Mouse (Mus musculus) stomach, postnatal 0 days (tissue): ENCODE results near the gene Slc9a1. TPM values are rescaled to one million over a fixed set of nuclear protein-coding genes. Genes with fewer than 3 reads are reported as not detected.

Experiments
- ATAC-seq: fragments of 200-750 bp; cut with Nextera tagmentation; 2 replicates; pipeline ENCODE4 v1.8.0; 2017; ENCODE audit not compliant: low FRiP score, low TSS enrichment
- DNase-seq: peaks from one replicate; pipeline ENCODE4 v3.0.0-alpha.2; 2016; ENCODE audit warnings: low spot score
- H3K27ac ChIP-seq: fragments of 300-500 bp; sonication (generic); replicated peaks from 2 replicates; pipeline ENCODE4 v1.5.1; 2014; ENCODE audit warnings: mild to moderate bottlenecking, control low read depth
- H3K27me3 ChIP-seq: fragments of 300-500 bp; sonication (generic); 2 replicates; pipeline ENCODE4 v1.6.1; 2014; ENCODE audit warnings: low read length; ENCODE audit not compliant: control insufficient read depth, insufficient read depth
- H3K36me3 ChIP-seq: fragments of 300-500 bp; sonication (generic); 2 replicates; pipeline ENCODE4 v1.6.1; 2014; ENCODE audit warnings: low read length, mixed read lengths; ENCODE audit not compliant: control insufficient read depth, insufficient read depth
- H3K4me1 ChIP-seq: fragments of 300-500 bp; sonication (generic); replicated peaks from 2 replicates; pipeline ENCODE4 v1.6.1; 2014; ENCODE audit warnings: antibody characterized with exemption; ENCODE audit not compliant: control insufficient read depth, insufficient read depth
- H3K4me2 ChIP-seq: fragments of 300-500 bp; sonication (generic); replicated peaks from 2 replicates; pipeline ENCODE4 v1.6.1; 2014; ENCODE audit warnings: low read depth, mild to moderate bottlenecking, control low read depth, moderate library complexity
- H3K4me3 ChIP-seq: fragments of 300-500 bp; sonication (generic); 2 replicates; pipeline ENCODE4 v1.5.1; 2014; ENCODE audit warnings: low read depth, low read length, control low read depth
- H3K9ac ChIP-seq: fragments of 300-500 bp; sonication (generic); 2 replicates; pipeline ENCODE4 v1.6.1; 2014; ENCODE audit warnings: mild to moderate bottlenecking, low read length, control low read depth, mixed read lengths
- H3K9me3 ChIP-seq: fragments of 300-500 bp; sonication (generic); 2 replicates; pipeline ENCODE4 v1.6.1; 2016; ENCODE audit warnings: low read length; ENCODE audit not compliant: control insufficient read depth
- CTCF ChIP-seq: IDR thresholded peaks from 2 replicates; pipeline ENCODE4 v1.5.1; 2016; ENCODE audit warnings: antibody characterized with exemption, low read depth, mild to moderate bottlenecking, moderate library complexity
- EP300 ChIP-seq: optimal IDR thresholded peaks from 2 replicates; pipeline ENCODE3; 2016; ENCODE audit warnings: antibody characterized with exemption
- WGBS: fragments of 180-500 bp; shearing (Covaris S2); extraction: QIAGEN DNeasy Blood & Tissue Kit; methylation state at CpG from one replicate; pipeline ENCODE4 v1.1.7; 2014; 5-methylcytosine and 5-hydroxymethylcytosine counted together
- polyA plus RNA-seq: library from polyadenylated mRNA; unstranded; fragments of >200 nt; fragmentation: Nextera tagmentation; extraction: Ambion mirVana; gene quantifications from 2 replicates; pipeline ENCODE4 v1.2.1, GENCODE M21; 2015

The Slc9a1 gene
- polyA plus RNA-seq, 1 experiment from 2014 or later = 6.0 TPM

- ATAC-seq = no peak
Observed at GRCm38 (mm10) chr4:133371621-133372277, 2.2 kb downstream of the Slc9a1 start.

GRCm38 (mm10) chr4:133372278-133372665, 2.8 kb downstream of the Slc9a1 start:
- H3K9ac ChIP-seq = peak overlapping the region; percentile 91
- peaks cover 13% of the 10 kb centered on the region for H3K4me1 ChIP-seq
- WGBS = 33% methylated on average over 6 of the region's 6 CpGs
- DNase-seq = no peak
- H3K27me3 ChIP-seq = no peaks in the 10 kb centered on the region
- no peak for ATAC-seq
- H3K4me3 ChIP-seq = peak overlapping the region; percentile 97
- TF ChIP-seq CTCF (no peak), EP300 (no peak)
- no peak overlapping the region for H3K27ac ChIP-seq
- no peaks in the 10 kb centered on the region for H3K9me3 ChIP-seq
- H3K4me2 ChIP-seq = peak overlapping the region; percentile 68
- H3K36me3 ChIP-seq = no peaks in the 10 kb centered on the region

More at GRCm38 (mm10) chr4:133371621-133372277, 2.2 kb downstream of the Slc9a1 start:
- Histone ChIP-seq H3K27ac (0 out of 2 replicates have a peak overlapping the region, but pooled peaks have one; percentile 8), H3K9me3 (no peaks in the 10 kb centered on the region), H3K27me3 (no peaks in the 10 kb centered on the region), H3K4me2 (peak overlapping the region; percentile 68), H3K9ac (peak overlapping the region; percentile 91), H3K36me3 (no peaks in the 10 kb centered on the region), H3K4me3 (peak overlapping the region; percentile 97), H3K4me1 (peaks cover 13% of the 10 kb centered on the region; the same call in 1 of the 2 replicates)
- TF ChIP-seq CTCF = no peak
- TF ChIP-seq EP300 = no peak
- 44% methylated on average over 7 of the region's 7 CpGs for whole genome bisulfite sequencing
- DNase-seq = peak; percentile 25

DNA sequence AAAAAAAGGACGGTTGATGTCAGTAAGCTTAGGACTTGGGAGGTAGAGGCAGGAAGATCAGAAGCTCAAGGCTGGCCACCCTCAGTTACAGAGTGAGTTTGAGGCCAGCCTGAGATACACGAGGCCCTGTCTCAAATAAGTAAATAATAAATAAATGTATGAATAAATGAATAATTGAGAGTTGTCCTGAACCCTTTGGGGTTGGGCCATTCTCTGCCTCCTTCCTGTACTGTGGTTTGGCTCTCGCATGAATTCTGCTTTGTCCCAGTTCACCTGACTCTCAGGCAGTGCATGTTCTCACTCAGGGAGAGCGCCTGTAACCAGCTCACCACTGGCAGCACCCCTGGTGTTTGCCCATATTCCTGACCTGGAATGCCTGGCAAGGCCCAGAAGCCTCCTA, 4.5 kb downstream of the Slc9a1 start:
- WGBS = 62% methylated on average over 4 of the region's 4 CpGs
- Histone ChIP-seq H3K4me3 (no peak overlapping the region), H3K4me1 (peaks cover 24% of the 10 kb centered on the region), H3K4me2 (no peak overlapping the region), H3K27ac (no peak overlapping the region), H3K9me3 (no peaks in the 10 kb centered on the region), H3K9ac (no peak overlapping the region), H3K27me3 (no peaks in the 10 kb centered on the region), H3K36me3 (no peaks in the 10 kb centered on the region)
- DNase-seq (no peak), ATAC-seq (no peak)
- TF ChIP-seq EP300 (no peak), CTCF (no peak)

DNA sequence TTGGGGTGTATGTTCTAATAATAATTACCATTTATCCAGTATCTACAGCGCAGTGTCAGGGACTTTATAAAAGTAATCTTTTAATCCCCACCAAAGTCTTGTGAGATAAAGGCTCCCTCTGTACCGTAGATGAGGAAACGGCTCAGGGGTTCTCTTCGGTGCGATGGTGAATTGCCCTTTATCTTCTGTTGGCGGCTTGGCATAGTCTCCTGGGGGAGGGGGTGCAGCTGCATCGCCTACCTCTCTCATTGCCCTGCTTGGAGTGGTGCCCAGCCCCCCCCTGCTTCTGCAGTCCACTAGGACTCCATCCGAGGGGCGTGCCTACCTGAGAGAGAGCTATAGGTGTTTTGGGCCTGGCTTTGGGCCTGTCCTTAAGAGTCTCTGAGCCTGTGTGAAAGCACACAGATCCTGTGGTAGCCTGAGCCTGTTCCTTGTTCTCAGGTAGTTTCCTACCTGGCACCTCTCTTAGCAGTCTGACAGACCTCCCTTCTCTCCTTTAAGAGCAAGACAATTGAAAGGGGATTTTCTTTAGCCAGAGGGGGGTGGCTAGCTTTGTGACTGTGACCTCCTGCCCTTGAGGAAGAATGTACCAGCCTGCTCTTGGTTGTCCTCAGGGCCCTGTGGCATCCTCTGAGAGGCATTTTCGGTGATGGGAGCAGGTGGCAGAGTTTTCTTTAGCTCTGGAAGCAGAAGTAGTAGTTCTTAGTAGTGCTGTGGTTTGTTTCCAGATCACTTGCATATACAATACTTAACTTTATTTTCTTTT, 6.5 kb downstream of the Slc9a1 start:
- TF ChIP-seq EP300 = no peak
- no peak for TF ChIP-seq CTCF
- peak; percentile 42 for DNase-seq
- Histone ChIP-seq H3K27ac (0 out of 2 replicates have a peak overlapping the region, but pooled peaks have one; percentile 40), H3K4me2 (no peak overlapping the region), H3K9me3 (no peaks in the 10 kb centered on the region), H3K4me1 (peaks cover 29% of the 10 kb centered on the region), H3K4me3 (no peak overlapping the region), H3K36me3 (no peaks in the 10 kb centered on the region), H3K27me3 (no peaks in the 10 kb centered on the region), H3K9ac (no peak overlapping the region)
- ATAC-seq = no peak
- 58% methylated on average over 10 of the region's 10 CpGs for WGBS

- no peaks in the 10 kb centered on the region for H3K27me3 ChIP-seq
- H3K9ac ChIP-seq = peak overlapping the region; percentile 47
- TF ChIP-seq EP300 (no peak), CTCF (peak; percentile 20; the same call in 1 of the 2 replicates)
- H3K9me3 ChIP-seq = no peaks in the 10 kb centered on the region
- peak overlapping the region; percentile 91 for H3K27ac ChIP-seq
- H3K36me3 ChIP-seq = no peaks in the 10 kb centered on the region
- ATAC-seq (peak; percentile 88), DNase-seq (peak; percentile 86)
- 12% methylated on average over 13 of the region's 13 CpGs for WGBS
- H3K4me1 ChIP-seq = peaks cover 22% of the 10 kb centered on the region
- H3K4me3 ChIP-seq = no peak overlapping the region
- H3K4me2 ChIP-seq = peak overlapping the region; percentile 34
Observed at GRCm38 (mm10) chr4:133378236-133379045, 8.9 kb downstream of the Slc9a1 start.
